Mouse (Mus musculus) heart, embryonic 14.5 days (tissue): Measurements from ENCODE around the gene Gnl1. TPM values are rescaled to one million over a fixed set of nuclear protein-coding genes. Genes with fewer than 3 reads are reported as not detected.
"Not testable (repeated sequence)": the region's sequence is repeated elsewhere in the genome, so short reads cannot be mapped to it uniquely, and the experiment has no call there.

Experiments used
- ATAC-seq: fragments of 200-750 bp; cut with Nextera tagmentation; 2 replicates; pipeline ENCODE4 v1.8.0; 2017; ENCODE audit warnings: low read depth, moderate TSS enrichment; ENCODE audit not compliant: insufficient number of reproducible peaks, insufficient read depth, low FRiP score
- H3K27ac ChIP-seq, 2 experiments: fragments of 200-500 bp in 1 of 2; fragments of 300-500 bp in 1 of 2; sonication (generic) in 1 of 2; replicated peaks in 1 of 2; 2 replicates each; pipeline ENCODE4 v1.5.1; 2012 to 2014; ENCODE audit warnings: low read depth in 2 of 2, low read length in 2 of 2, control low read depth in 1 of 2, mild to moderate bottlenecking in 1 of 2, mixed read lengths in 1 of 2; ENCODE audit not compliant: control insufficient read depth in 1 of 2, insufficient read depth in 1 of 2
- H3K27me3 ChIP-seq: fragments of 300-500 bp; sonication (generic); 2 replicates; pipeline ENCODE4 v1.6.1; 2014; ENCODE audit warnings: mild to moderate bottlenecking, low read length, control low read depth; ENCODE audit not compliant: control insufficient read depth, insufficient read depth
- H3K36me3 ChIP-seq: fragments of 300-500 bp; sonication (generic); 2 replicates; pipeline ENCODE4 v1.6.1; 2014; ENCODE audit warnings: mild to moderate bottlenecking, control low read depth, low read length, mixed read lengths; ENCODE audit not compliant: control insufficient read depth, insufficient read depth
- H3K4me1 ChIP-seq, 2 experiments: fragments of 200-500 bp in 1 of 2; fragments of 300-500 bp in 1 of 2; sonication (generic) in 1 of 2; 2 replicates each; pipeline ENCODE4 v1.6.1; 2012 to 2014; ENCODE audit warnings: low read length in 2 of 2, control low read depth in 1 of 2, mixed read lengths in 1 of 2; ENCODE audit not compliant: control insufficient read depth in 2 of 2, insufficient read depth in 2 of 2
- H3K4me2 ChIP-seq: fragments of 300-500 bp; sonication (generic); 2 replicates; pipeline ENCODE4 v1.6.1; 2014; ENCODE audit warnings: mild to moderate bottlenecking, low read length
- H3K4me3 ChIP-seq, 2 experiments: fragments of 200-500 bp in 1 of 2; fragments of 300-500 bp in 1 of 2; sonication (generic) in 1 of 2; 2 replicates each; pipeline ENCODE4 v1.5.1; 2012 to 2014; ENCODE audit warnings: low read length in 2 of 2, mild to moderate bottlenecking in 2 of 2, control low read depth in 1 of 2, low read depth in 1 of 2, moderate library complexity in 1 of 2; ENCODE audit not compliant: control insufficient read depth in 1 of 2, insufficient read depth in 1 of 2
- H3K9ac ChIP-seq: fragments of 300-500 bp; sonication (generic); 2 replicates; pipeline ENCODE4 v1.6.1; 2014; ENCODE audit warnings: mild to moderate bottlenecking, low read length
- H3K9me3 ChIP-seq: fragments of 300-500 bp; sonication (generic); 2 replicates; pipeline ENCODE4 v1.6.1; 2016; ENCODE audit warnings: low read length, control low read depth; ENCODE audit not compliant: control insufficient read depth
- whole genome bisulfite sequencing: fragments of 180-500 bp; shearing (Covaris S2); extraction: QIAGEN DNeasy Blood & Tissue Kit; methylation state at CpG from one replicate; pipeline ENCODE4 v1.1.7; 2014; 5-methylcytosine and 5-hydroxymethylcytosine counted together
- polyA plus RNA-seq: library from polyadenylated mRNA; unstranded; fragments of >200 nt; fragmentation: Nextera tagmentation; extraction: Ambion mirVana; gene quantifications from 2 replicates; pipeline ENCODE4 v1.2.1, GENCODE M21; 2014

Gnl1 gene
- polyA plus RNA-seq, 1 experiment from 2014 or later = 27.2 TPM

GRCm38 (mm10) chr17:36027663-36028062 lies 48.0 kb downstream of the Gnl1 start:
- H3K4me1 ChIP-seq = peaks cover 0 to 6% of the 10 kb centered on the region in 2 experiments; a peak in 2 of 4 replicates
- H3K36me3 ChIP-seq = no peaks in the 10 kb centered on the region
- no peaks in the 10 kb centered on the region for H3K9me3 ChIP-seq
- no peak overlapping the region for H3K27ac ChIP-seq
- H3K4me3 ChIP-seq = no peak overlapping the region
- WGBS = 91% methylated on average over 4 of the region's 4 CpGs
- no peak for ATAC-seq
- H3K9ac ChIP-seq = no peak overlapping the region
- H3K4me2 ChIP-seq = no peak overlapping the region
- no peaks in the 10 kb centered on the region; the same call in 1 of the 2 replicates for H3K27me3 ChIP-seq

GRCm38 (mm10) chr17:36028879-36029619 lies 49.4 kb downstream of the Gnl1 start:
- H3K9ac ChIP-seq = no peak overlapping the region
- no peak overlapping the region for H3K4me2 ChIP-seq
- H3K27ac ChIP-seq = no peak overlapping the region
- peaks cover 0 to 1% of the 10 kb centered on the region in 2 experiments; a peak in 2 of 4 replicates for H3K4me1 ChIP-seq
- no peak for ATAC-seq
- no peaks in the 10 kb centered on the region for H3K9me3 ChIP-seq
- H3K27me3 ChIP-seq = no peaks in the 10 kb centered on the region; the same call in 1 of the 2 replicates
- WGBS = 88% methylated on average over 7 of the region's 7 CpGs
- H3K36me3 ChIP-seq = no peaks in the 10 kb centered on the region
- H3K4me3 ChIP-seq = no peak overlapping the region

- H3K9ac ChIP-seq, H3K27me3 ChIP-seq, H3K4me2 ChIP-seq, H3K27ac ChIP-seq, H3K9me3 ChIP-seq, H3K4me3 ChIP-seq, ATAC-seq, H3K36me3 ChIP-seq, H3K4me1 ChIP-seq: not testable (repeated sequence)
- 54% methylated on average over 2 of the region's 4 CpGs for WGBS
Observed at GRCm38 (mm10) chr17:36030046-36030702, 50.5 kb downstream of the Gnl1 start.

GRCm38 (mm10) chr17:36030703-36031582 lies 51.3 kb downstream of the Gnl1 start:
- peak overlapping the region in 1 of 2 experiments; percentile 49; a peak in 2 of 4 replicates for H3K4me3 ChIP-seq
- H3K9me3 ChIP-seq, H3K9ac ChIP-seq, H3K27me3 ChIP-seq, H3K4me1 ChIP-seq, H3K36me3 ChIP-seq, H3K27ac ChIP-seq: not testable (repeated sequence)
- H3K4me2 ChIP-seq = peak overlapping the region; percentile 90
- 47% methylated on average over 8 of the region's 8 CpGs for WGBS
- 0 out of 2 replicates have a peak, but pooled peaks have one; percentile 20 for ATAC-seq

GRCm38 (mm10) chr17:36031583-36032331 lies 52.1 kb downstream of the Gnl1 start:
- 2% methylated on average over 40 of the region's 40 CpGs for WGBS
- H3K4me3 ChIP-seq = peak overlapping the region; percentile 49 to 57
- H3K36me3 ChIP-seq, H3K4me1 ChIP-seq, H3K27me3 ChIP-seq, H3K27ac ChIP-seq, H3K9me3 ChIP-seq: not testable (repeated sequence)
- peak overlapping the region; percentile 90 for H3K4me2 ChIP-seq
- H3K9ac ChIP-seq = peak overlapping the region; percentile 62
- ATAC-seq = peak; percentile 37

GRCm38 (mm10) chr17:36032351-36032875 lies 52.8 kb downstream of the Gnl1 start, which contains the start of gene H2-T23:
Gene H2-T23 (minus strand): TSS chr17:36032855.
- not testable (repeated sequence) for H3K27ac ChIP-seq, ATAC-seq
- WGBS = 1% methylated on average over 24 of the region's 25 CpGs

More at GRCm38 (mm10) chr17:36032351-36032875, 52.8 kb downstream of the Gnl1 start, which contains the start of gene H2-T23:
- Histone ChIP-seq H3K4me2 (peak within 1 kb of the TSS; percentile 90), H3K4me3 (peak within 1 kb of the TSS; percentile 49 to 57), H3K9ac (peak within 1 kb of the TSS; percentile 62)
- not testable (repeated sequence) for H3K4me1 ChIP-seq, H3K9me3 ChIP-seq, H3K27me3 ChIP-seq, H3K36me3 ChIP-seq
